Mouse (Mus musculus) ES-E14 (cell line): Measurements from ENCODE around the gene Slc25a45. TPM values are rescaled to one million over a fixed set of nuclear protein-coding genes. Genes with fewer than 3 reads are reported as not detected.

Experiments used
- DNase-seq: peaks from one replicate; pipeline ENCODE4 v3.0.0-alpha.2; 2013; ENCODE audit warnings: low read depth, low spot score
- H3K27ac ChIP-seq: 2 replicates; pipeline ENCODE4 v1.5.1; 2012; ENCODE audit warnings: low read depth, mild to moderate bottlenecking, low read length, moderate library complexity, mixed read lengths; ENCODE audit not compliant: poor library complexity, insufficient read depth, severe bottlenecking
- H3K36me3 ChIP-seq: 2 replicates; pipeline ENCODE4 v1.6.1; 2012; ENCODE audit warnings: mild to moderate bottlenecking, low read length, moderate library complexity, mixed read lengths; ENCODE audit not compliant: control insufficient read depth, poor library complexity, insufficient read depth, severe bottlenecking
- H3K4me1 ChIP-seq, 2 experiments: fragments of 150-350 bp in 1 of 2; sonication (generic) in 1 of 2; 2 replicates each; pipeline ENCODE4 v1.6.1; 2012; ENCODE audit warnings: low read length in 2 of 2, mild to moderate bottlenecking in 1 of 2, mixed read lengths in 1 of 2; ENCODE audit not compliant: control insufficient read depth in 2 of 2, insufficient read depth in 2 of 2, poor library complexity in 1 of 2
- H3K4me3 ChIP-seq, 2 experiments: fragments of 150-350 bp in 1 of 2; sonication (generic) in 1 of 2; 2 replicates each; pipeline ENCODE4 v1.5.1; 2012; ENCODE audit warnings: low read length in 2 of 2, low read depth in 1 of 2, mild to moderate bottlenecking in 1 of 2, mixed read lengths in 1 of 2; ENCODE audit not compliant: insufficient read depth in 1 of 2, poor library complexity in 1 of 2, severe bottlenecking in 1 of 2
- H3K9ac ChIP-seq: 2 replicates; pipeline ENCODE4 v1.6.1; 2012; ENCODE audit warnings: low read depth, mild to moderate bottlenecking, low read length, mixed read lengths; ENCODE audit not compliant: poor library complexity, insufficient read depth, severe bottlenecking
- H3K9me3 ChIP-seq: fragments of 150-350 bp; sonication (generic); 2 replicates; pipeline ENCODE4 v1.6.1; 2012; ENCODE audit warnings: low read depth, mild to moderate bottlenecking, low read length; ENCODE audit not compliant: control insufficient read depth, insufficient read depth
- CHD2 ChIP-seq: IDR thresholded peaks from 2 replicates; pipeline ENCODE4 v1.6.1; 2014; ENCODE audit warnings: mild to moderate bottlenecking, low read depth, low read length, inconsistent platforms
- HCFC1 ChIP-seq: IDR thresholded peaks from 2 replicates; pipeline ENCODE4 v1.6.1; 2012; ENCODE audit warnings: low read length, inconsistent platforms, borderline replicate concordance; ENCODE audit not compliant: insufficient read depth
- MAFK ChIP-seq: IDR thresholded peaks from 2 replicates; pipeline ENCODE4 v1.6.1; 2014; ENCODE audit warnings: mild to moderate bottlenecking, low read depth, low read length, inconsistent platforms; ENCODE audit not compliant: insufficient read depth
- ZC3H11A ChIP-seq: IDR thresholded peaks from 2 replicates; pipeline ENCODE4 v1.6.1; 2012; ENCODE audit warnings: low read depth, mild to moderate bottlenecking, inconsistent platforms, low read length, borderline replicate concordance
- ZNF384 ChIP-seq: IDR thresholded peaks from 2 replicates; pipeline ENCODE4 v1.6.1; 2012; ENCODE audit warnings: low read depth, low read length, inconsistent platforms
- in situ Hi-C, 2 experiments: fragments of 600-800 bp; cut with MboI; formaldehyde crosslinking; loops; one replicate each; pipeline ENCODE4 v1.15.1; 2025; ENCODE audit warnings: low sequenced_read_pairs in 2 of 2, inconsistent platforms in 1 of 2; ENCODE audit not compliant: unreplicated experiment in 2 of 2
- total RNA-seq: library from RNA; depleted of rRNA; stranded (reverse); fragments of 300-350 nt; gene quantifications from 2 replicates; pipeline ENCODE4 v1.2.3, GENCODE M21; 2012

Slc25a45 gene
- total RNA-seq, 1 experiment, result 1.2 TPM

- Histone ChIP-seq H3K9me3 (no peaks in the 10 kb centered on the region), H3K27ac (no peak overlapping the region), H3K4me1 (peaks cover 0 to 32% of the 10 kb centered on the region in 2 experiments; a peak in 2 of 4 replicates), H3K36me3 (peaks cover 23% of the 10 kb centered on the region), H3K4me3 (no peak overlapping the region), H3K9ac (peak overlapping the region; percentile 15; the same call in 1 of the 2 replicates)
- no peak for DNase-seq
- no peak for TF ChIP-seq HCFC1
- in situ Hi-C loops, result no loop called here
Measured at GRCm38 (mm10) chr19:5851481-5851971, 26.1 kb upstream of the Slc25a45 start.

DNA sequence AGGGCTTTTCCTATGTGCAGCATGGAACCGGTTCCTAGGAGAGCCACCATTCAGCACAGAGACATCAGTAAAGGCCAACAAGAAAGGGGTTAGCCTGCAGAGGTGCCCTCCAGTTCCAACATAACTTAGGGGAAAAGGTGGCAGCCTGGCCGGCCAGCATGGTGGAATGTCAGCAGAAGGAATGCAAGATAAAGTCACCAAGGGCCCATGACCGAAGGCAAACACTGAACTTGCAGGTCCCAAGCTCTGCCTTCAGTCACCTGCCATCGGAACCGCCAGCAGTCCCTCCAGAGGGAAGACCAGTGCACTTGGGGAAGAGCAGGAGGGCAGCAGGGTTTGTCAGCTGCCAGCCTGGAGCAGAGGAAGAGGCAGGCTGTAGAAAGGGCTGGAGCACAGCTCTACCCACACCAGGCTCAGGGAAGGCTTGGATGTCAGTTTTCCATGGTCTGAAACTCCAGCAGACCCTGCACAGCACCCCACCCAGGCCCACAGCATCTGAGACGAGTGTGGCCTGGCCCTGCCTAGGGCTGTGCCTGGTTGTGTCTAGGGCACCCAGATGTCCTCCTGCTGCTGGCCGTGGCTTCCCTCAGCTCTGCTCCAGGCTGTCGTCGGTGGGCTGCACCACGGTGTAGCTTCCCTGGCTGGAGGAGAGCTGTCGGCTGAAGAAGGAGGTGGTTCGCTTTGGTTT lies 25.4 kb upstream of the Slc25a45 start:
- no peak for DNase-seq
- Histone ChIP-seq H3K36me3 (peaks cover 29% of the 10 kb centered on the region), H3K9ac (0 out of 2 replicates have a peak overlapping the region, but pooled peaks have one; percentile 15), H3K4me3 (no peak overlapping the region), H3K4me1 (peaks cover 0 to 29% of the 10 kb centered on the region in 2 experiments; a peak in 2 of 4 replicates), H3K9me3 (no peaks in the 10 kb centered on the region), H3K27ac (no peak overlapping the region)
- in situ Hi-C loops, result no loop called here
- TF ChIP-seq ZC3H11A (no peak), CHD2 (no peak)

DNA sequence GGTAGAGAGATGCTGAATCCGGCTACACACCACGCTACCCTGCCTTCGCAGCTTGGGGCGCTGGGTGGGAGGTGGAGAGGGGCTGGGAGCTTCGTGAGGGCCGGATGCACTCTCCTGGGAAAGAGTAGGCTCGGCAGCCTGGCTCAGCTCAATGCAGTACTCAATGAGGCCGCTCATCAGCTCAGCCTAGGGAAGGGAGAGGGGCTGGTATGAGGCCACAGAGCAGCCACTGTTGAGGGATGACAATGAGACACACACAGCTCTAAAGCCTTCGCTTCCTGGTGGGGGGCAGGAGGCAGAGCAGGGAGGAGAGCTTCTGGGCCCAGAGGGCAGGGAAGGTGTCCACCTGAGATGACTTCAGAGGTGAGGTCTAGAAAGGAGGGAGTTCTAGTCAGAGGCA lies 21.0 kb upstream of the Slc25a45 start:
- no peak for DNase-seq
- Histone ChIP-seq H3K9me3 (no peaks in the 10 kb centered on the region), H3K27ac (no peak overlapping the region), H3K4me3 (no peak overlapping the region), H3K4me1 (peaks cover 0 to 9% of the 10 kb centered on the region in 2 experiments; a peak in 1 of 4 replicates), H3K9ac (no peak overlapping the region), H3K36me3 (peaks cover 46% of the 10 kb centered on the region)
- TF ChIP-seq CHD2 (no peak), MAFK (no peak), ZNF384 (no peak), HCFC1 (no peak), ZC3H11A (no peak)
- in situ Hi-C loops, result no loop called here

DNA sequence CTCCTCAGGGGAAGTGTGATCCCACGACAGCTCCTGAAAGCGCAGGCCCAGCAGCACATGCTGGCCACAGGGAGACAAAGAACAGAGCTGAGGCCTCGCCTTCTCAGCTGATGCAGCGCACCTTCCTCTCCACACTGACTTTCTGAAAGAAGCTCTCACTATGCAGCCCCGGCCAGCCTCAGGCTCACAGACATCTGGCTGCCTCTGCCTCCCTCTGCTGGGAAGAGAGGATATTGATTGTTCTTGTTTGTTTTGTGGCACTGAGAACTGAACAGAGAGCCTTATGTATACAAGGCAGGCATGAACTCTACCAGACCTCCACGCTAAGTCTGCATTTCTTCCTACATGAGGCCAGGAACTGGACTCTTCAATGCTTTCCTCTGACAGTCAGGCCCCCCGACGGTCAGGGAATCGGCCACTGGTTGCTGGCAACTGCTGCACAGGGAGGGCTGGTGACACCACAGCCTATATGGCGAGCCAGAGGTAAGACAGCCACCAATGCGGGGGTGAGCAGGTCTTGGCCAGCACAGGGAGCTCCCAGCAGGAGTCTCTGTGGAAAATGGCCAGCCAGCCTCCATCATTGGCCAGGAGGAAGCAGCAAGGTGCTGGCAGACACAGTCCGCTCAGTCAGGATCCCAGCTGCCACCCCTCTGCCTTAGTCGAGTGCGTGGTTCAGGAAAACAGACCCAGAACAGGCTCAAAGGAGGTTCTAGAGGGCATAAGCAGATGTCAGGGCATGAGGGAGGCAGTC lies 15.1 kb upstream of the Slc25a45 start:
- TF ChIP-seq MAFK (no peak), ZNF384 (no peak)
- DNase-seq, result no peak
- Histone ChIP-seq H3K9ac (no peak overlapping the region), H3K9me3 (no peaks in the 10 kb centered on the region), H3K4me1 (no peaks in the 10 kb centered on the region), H3K36me3 (peaks cover 50% of the 10 kb centered on the region), H3K4me3 (no peak overlapping the region), H3K27ac (no peak overlapping the region; the same call in 1 of the 2 replicates)
- in situ Hi-C loops, result no loop called here
